Mouse (Mus musculus) thymus, postnatal 4 days (tissue): Measurements from ENCODE around the gene Calr.

Experiments
- DNase-seq: peaks from one replicate; pipeline ENCODE4 v3.0.0; 2021

Gene Calr

DNA sequence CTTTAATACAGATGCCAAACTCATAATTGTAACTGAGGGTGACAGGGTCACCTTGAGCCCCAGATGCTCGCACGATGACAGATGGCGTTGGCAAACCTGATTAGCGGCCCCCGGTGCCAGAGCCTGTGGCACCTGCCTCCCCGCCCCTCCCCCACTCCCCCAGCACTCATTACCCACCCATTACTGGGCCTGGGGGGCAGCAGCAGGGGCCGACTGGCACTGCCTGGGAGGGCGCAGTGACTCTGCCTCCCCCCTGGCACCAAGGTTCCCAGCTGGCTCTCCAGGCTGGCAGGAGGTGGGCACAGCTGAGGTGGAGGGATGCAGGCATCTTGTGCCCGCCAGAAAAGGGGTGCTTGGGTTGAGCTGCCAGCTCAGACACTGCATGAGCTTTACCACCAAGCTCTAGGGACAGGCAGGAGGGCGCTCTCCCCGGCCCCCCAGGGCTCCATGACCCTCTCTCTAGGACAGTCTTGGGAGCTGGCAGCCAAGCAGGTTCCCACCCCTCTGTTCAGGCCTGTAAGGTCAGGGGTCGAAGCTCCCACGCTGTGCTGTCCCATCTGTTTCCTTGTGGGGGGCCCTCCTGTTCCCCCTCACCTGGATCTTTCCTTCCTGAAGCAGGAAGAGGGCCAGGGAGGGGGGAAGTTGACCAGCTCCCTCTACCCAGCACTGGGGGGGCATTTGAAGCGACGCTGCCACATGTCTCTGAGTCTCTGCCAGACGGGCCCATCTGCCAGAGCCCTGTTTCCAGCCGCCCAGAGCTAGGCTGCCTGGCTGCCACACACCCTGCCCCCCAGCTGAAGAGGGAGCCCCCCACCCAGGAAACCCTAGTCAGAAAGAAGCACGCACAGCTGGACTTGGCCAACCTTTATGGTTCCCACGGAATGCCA is 31.9 kb downstream of the Calr start:
- peak; percentile 15 for DNase-seq

DNA sequence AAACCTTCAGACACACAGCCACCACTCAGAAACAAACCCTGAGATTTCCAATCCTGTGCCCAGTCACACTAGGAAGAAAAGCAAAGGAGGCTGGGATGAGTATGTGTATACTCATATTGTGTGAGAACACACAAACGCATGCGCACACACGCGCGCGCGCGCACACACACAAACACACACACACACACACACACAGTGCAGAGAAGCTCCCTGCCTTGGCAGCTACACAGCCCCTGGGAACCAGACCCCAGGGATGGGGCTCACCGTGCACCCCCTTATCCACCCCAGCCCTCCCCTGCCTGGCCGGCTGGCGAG is 32.5 kb downstream of the Calr start:
- DNase-seq: no peak

DNA sequence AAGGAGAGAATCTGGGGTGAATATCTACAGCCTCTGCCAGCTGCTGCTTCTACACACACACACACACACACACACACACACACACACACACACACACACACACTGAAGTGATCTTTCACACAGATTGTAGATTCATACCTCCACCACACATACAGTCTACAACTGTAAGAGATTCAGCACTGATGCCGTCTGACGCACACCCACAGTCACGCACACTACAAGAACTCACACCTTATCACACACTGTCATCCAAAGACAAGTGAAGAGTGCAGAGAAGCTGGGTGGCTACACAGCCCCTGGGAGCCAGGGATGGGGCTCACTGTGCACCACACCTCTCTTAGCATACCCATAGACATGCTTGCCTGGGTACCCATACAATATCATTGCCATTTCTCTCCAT is 32.9 kb downstream of the Calr start:
- no peak for DNase-seq

DNA sequence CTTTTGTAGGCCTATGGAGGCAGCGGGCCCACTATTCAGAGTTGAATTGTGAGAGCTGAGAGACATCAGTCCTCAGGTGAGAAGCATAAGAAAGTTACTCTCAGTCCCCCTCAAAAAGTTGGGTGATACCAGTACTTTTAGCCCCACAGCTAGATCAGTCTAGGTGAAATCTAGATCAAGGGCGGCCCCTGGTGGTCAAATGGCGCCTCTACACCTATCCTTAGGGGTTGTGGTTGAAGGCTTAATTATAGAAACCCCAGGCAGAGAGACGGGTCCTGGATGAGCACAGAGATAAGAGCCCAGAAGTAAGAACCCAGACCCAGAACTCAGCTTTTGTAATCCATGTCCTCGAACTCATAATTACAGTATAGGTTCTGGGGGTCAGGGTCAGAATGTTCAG is 33.7 kb downstream of the Calr start:
- peak; percentile 89 for DNase-seq

DNA sequence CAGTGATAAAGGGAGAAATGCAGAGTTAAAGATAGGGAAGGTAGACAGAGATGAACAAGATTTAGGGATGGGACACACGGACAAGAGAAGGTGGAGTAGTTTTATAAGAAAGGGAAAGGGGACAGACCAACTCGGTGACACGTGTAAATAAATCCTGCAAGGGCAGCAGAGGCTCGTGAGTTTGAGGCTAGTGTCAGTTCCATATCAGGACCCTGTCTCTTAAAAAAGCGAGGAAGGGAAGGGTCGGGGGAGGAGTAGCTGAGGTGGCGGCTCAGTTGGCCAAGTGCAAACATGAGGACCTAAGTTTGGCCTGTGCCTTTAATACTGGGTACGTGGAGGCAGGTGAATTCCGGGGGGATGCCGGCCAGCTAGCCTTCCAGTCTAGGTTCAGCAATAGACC is 35.4 kb downstream of the Calr start:
- no peak for DNase-seq

DNA sequence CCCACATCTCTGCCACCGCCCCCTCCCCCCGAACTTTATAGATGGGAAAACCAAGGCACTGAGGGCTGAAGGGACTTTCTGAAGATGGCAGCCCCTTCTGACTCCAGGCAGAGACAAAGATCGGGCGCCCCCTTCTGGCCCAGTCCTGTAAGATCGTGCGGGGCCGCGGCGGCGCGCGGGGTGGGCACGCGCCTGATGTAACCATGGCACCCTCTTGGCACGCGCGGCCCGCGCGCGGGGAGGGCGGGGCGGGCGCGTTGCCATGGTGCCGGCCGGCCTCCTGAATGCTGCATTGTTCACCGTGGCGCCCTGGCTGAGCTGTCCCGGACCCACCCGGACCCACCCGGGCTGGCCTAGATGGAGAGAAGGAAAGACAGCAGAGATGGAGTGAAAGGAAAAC is 35.8 kb downstream of the Calr start:
- peak; percentile 93 for DNase-seq

DNA sequence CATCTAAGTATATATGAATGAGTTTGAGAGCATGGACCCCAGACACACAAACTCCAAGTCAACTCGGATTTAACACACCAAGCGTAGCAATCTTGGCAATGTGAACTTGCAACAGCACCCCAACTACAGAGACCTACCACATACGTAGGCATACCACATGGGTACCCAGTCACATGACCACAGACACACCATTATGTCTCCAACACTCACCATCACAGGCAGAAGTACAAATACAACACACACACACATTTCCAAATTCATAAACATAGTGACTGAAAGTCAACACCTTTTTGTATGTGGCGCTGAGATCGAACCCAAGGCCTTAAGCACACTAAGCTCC is 36.8 kb downstream of the Calr start:
- DNase-seq: no peak

DNA sequence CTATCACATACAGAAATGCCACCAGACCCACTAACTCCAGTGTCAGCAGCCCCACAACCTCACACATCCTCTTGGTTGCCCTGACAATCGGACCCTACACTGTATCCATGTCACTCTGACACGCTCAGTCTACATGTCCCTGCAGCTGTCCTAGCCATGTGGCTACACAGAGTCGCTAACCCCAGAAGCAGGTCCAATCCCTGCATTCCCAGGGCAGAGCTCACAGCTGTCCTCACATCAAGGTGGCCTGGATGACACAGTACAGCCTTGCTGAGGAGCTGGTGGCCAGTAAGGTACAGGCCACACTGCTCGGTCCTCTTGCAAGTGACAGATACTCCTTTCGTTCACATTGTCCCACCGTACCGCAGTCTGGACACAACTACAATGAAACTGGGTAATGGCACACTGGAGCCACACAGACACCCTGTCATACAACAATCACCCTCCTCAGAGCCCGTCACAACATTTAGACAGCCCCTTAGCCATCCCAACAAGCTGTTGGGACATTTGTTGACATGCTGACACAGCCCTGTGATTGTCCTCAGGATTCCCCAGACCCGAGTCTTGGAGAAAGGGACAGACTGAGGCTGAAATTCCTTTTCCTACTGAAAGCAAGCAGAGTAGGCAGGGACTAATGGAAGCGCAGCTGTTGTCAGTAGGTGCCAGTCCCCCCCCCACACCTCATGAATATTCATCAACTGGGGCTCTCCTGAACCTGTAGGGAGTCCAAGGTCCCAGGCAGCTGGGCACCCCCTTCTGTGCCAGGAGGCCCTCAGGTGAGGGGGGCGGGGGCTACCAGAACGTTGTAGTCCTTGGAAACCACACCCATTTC is 37.4 kb downstream of the Calr start:
- no peak for DNase-seq

DNA sequence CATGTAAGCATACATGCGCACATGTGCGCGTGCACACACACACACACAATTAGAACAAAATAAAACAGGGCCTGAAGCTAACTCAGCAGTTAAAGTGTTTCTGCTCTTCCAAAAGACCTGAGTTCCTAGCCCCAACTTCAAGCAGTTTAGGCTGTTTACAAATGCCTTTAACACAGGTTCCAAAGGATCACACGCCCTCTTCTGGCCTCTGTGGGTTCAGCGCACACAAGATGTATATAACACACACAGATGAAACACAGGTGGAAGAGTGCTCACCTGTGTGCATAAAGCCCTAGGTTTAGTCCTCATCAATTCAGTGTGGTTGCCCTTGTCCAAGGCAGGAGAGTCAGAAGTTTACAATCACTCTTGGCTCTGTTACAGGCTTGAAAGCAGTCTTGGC is 40.7 kb downstream of the Calr start:
- no peak for DNase-seq

DNA sequence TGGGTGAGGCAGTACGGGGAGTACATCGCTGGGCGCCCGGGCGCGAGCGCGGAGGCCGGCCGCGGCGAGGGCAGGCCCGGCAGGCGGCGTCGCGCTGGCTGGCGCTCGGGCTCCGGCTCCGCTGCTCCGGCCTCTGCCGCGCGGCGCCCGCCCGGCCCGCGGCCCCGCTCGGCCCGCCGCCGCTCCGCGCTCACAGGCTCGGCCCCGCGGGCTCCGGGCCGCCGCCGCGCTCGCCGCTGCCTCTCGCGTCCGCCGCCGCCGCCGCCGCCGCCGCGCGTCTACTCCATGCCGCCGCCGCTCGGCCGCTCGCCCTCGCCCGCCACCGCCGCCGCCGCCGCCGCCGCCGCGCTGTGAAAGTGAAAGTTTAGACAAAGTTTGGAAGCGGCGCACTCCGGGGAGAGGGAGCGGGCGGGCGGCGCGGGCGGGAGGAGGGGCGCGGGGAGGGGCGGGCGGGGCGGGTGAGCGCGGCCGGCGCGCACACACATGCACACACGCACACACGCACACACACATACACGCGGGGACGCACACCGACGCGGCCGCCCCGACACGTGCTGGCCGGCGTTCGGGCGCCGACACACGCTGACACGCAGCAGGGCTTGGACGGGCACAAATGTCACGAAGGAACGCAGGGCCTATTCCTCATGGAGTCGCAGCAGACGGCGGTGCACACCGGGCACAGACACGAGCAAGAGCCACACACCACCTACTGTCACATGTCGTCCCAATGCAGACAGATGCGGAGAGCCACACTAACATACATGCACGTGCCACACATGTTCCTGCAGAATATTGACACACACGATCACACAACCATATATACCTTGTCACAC is 46.5 kb downstream of the Calr start, which contains the start of gene Nfix:
TSS of gene Nfix (minus strand) at position 346 of the 833 bp plus-strand sequence.
- peak; percentile 72 for DNase-seq

DNA sequence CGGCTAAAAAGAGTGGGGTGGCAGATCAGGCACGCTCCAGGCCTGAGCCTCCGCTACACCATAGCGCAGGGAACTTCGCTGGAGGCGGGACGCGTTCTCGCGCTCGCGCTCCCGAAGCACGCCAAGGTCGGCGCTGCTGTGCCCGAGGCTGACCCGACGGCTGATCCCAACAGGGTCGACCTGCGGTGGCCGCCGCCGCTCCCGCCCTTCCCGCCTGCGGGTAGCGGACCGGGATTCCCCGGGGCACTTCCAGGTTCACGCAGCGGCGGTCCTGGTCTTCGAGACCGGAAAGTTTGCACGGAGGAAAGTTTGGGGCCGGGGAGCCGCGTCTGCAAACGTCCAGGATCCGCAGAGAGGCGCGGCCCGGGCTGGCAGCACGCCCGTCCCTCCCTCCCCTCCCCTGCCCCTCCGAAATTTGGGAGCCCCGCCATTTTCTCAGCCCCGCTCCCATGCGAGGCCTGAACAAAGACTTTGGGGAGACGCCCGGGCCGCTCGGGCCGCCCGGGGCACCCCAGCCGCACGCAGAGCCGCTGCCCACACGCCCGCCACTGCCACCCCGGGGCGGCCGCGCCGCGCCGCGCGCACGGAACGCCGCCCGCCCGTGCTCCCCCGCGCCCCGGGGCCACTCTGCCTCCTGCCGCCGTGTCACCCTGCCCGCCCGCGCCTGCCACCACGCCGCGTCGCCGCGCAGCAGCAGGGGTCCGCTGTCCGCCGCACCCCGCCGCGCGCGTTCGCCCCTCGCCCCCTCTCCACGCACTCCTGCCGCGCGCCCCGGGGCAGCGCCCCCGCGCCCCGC is 47.4 kb downstream of the Calr start:
- peak; percentile 55 for DNase-seq

DNA sequence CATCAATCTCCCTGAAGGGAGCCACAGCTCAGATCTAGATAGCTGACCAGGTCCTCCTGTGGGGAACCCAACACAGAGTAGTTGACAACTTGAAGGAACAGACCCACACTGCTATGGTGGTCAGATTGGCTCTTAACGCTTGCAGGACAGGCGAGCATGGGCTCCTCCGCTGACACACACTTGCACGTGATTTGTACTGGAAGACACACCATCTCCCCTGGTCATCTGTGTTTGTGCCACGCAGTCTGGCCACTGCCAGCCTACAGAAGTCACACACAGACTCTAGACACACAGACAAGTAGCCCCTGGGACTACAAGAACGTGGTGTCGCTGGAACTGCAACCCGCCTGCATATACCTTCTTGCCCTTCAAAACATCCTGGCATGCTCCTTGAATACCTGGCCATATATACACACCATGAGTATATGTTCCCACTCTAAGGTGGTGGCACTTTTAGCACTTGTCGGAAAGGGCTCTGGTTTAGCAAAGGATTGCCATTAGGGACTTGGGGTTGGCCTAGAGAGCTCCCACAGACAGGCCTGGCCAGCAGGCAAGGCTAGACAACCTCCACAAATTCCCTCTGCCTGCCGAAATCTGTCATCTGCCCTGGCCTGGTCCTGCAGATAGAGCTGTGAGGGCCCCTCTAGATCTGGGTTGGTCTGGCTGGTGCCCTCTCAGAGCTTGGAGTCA is 48.1 kb downstream of the Calr start:
- no peak for DNase-seq

DNA sequence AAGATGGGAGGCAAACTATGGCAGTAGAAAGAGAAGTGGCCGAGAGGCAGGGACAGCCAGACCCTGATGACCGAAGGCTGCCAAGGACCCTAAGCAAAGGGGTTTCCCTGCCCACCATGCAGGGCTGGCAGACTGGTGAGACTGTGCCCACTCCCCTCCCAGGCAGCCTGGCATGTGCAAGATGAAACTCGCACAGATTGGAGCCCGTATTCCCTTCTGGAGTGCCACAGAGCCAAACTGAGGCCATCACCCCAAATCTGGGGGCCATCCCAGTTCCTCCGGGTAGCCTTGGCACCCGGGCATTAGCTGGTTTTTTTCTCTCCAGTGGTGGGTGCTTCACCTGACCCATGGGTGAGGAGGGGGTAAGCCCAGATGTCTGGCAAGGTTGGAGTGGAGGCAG is 48.8 kb downstream of the Calr start:
- no peak for DNase-seq

DNA sequence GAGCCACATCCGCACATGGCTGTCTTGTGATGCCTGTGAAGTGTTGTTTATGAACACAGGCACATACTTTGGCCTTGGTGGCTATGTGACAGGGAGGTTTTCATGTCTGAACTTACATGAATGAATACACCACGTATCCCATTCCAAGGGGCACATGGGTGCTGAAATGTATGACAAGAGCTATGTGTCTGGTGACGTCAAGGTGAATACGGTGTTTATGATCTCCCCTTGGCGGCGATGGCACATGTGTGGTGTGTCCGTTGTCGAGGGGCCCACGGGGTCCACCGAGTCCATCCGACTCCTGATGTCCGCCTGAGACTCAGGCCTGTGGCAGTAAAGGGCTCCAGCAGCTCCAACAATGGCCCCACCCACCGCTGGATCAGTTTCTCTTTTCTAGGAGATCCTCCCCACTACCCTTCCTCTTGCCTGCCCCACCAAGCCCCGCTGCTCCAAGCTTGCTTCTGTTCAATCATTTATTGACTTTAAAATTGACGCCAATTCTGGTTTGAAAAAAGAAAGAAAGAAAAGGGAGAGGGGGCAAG is 49.4 kb downstream of the Calr start:
- DNase-seq: no peak

DNA sequence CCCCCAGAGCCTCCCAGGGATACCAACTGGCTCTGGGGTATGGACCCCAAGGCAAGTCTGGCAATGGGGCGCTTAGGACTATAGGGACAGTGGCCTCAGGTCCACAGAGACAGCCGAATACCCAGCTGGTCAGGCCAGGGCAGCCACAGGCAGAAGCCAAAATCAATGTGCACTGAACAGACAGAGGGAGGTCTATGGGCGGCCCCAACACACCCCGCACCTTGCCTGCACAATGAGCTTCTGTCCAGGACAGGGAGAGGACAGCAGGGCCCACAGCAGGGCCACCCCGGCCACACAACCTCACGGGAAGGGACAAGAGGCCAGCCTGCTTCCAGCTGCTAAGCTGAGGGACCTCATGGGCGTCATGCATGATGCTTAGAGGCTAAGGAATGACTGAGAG is 52.2 kb downstream of the Calr start:
- DNase-seq: no peak

DNA sequence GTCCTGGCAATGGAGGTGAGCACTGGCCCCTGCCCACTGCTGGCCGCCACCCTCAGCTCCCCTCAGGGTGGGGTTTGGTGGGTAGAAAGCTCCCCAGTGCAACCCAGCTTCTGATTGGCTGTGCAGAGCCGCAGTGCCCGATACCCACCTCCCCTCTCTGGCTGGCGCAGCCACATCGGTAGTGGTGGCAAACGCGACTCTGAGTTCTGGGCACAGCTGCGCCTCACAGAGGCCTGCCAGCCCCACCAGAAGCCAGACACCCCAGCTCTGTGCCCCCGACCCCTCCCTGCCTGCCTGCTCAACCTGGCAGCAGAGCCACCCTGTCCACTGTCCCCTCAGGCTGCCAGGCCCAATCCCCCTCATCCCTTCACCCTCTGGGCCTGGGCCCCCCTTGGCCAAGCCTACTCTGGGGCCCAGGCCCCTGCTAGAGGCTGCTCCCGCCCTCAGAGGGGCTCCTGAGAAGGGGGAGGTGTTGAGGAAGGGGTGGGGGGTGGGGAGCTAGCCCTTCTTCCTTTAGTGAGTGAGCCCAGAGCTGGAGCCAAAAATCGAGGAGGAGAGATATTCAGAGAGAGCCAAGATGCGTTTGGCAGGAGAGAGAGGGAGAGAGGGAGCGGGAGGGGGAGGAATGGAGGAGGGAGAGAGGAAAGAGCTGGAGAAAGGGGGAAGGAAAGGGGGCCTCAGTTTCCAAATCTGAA is 52.8 kb downstream of the Calr start:
- no peak for DNase-seq

DNA sequence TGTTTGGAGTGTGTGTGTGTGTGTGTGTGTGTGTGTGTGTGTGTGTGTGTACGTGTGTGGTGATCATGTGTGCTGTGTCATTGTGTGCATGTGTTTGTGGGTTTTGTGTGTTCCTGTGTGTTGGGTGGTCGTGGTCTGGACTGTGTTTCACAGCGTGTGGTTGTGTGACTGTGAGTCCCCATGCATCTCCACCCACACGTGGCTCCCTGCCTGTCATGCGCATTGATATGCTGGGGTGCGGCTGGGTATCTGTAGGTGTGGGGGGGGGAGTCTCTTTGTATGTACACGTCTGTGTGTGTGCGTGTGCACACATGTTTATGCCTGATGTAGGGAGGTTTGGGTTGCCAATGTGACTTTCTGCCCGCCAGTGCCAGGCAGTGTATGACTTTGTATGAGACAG is 53.6 kb downstream of the Calr start:
- no peak for DNase-seq

DNA sequence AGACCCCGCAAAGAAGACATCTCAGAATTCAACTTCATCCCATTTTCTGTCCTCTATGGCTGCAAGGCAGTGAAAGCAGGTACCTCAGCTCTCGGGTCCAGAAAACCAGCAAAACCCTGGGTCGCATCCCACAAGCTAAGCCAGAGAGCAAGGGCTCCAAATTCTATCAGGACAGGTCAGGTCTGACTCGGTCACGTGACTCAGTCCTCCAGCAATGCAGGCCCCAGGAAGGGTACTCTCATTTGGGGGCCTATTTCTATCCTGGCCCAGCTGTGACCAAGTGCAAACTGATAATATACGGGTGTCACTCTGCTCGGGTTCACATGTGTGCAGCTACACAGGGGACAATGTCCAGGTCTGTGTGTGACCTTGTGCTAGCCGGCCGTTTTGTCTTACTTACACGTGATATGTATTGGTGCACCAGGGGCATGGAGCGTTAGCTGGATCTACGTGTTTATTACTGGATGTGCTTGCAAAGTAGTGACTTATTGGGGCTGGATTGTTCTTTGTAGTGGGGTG is 54.2 kb downstream of the Calr start:
- DNase-seq: no peak
